Mouse (Mus musculus) stomach, embryonic 16.5 days (tissue): ENCODE data around the gene Cd24a. TPM values are rescaled to one million over a fixed set of nuclear protein-coding genes. Genes with fewer than 3 reads are reported as not detected.

Experiments used
- ATAC-seq: fragments of 200-750 bp; cut with Nextera tagmentation; 2 replicates; pipeline ENCODE4 v1.8.0; 2017; ENCODE audit warnings: moderate number of reproducible peaks, moderate TSS enrichment; ENCODE audit not compliant: insufficient read depth, low FRiP score
- H3K27ac ChIP-seq: fragments of 300-500 bp; sonication (generic); 2 replicates; pipeline ENCODE4 v1.5.1; 2014; ENCODE audit warnings: low read length
- H3K27me3 ChIP-seq: fragments of 300-500 bp; sonication (generic); 2 replicates; pipeline ENCODE4 v1.6.1; 2014; ENCODE audit warnings: low read length, control low read depth, mixed read lengths; ENCODE audit not compliant: control insufficient read depth, insufficient read depth
- H3K36me3 ChIP-seq: fragments of 300-500 bp; sonication (generic); 2 replicates; pipeline ENCODE4 v1.6.1; 2014; ENCODE audit warnings: low read length; ENCODE audit not compliant: control insufficient read depth, insufficient read depth
- H3K4me1 ChIP-seq: fragments of 300-500 bp; sonication (generic); 2 replicates; pipeline ENCODE4 v1.6.1; 2014; ENCODE audit warnings: low read length, control low read depth, mixed read lengths; ENCODE audit not compliant: control insufficient read depth, insufficient read depth
- H3K4me2 ChIP-seq: fragments of 300-500 bp; sonication (generic); 2 replicates; pipeline ENCODE4 v1.6.1; 2014; ENCODE audit warnings: low read depth, low read length, mixed read lengths
- H3K4me3 ChIP-seq: fragments of 300-500 bp; sonication (generic); replicated peaks from 2 replicates; pipeline ENCODE4 v1.5.1; 2014; ENCODE audit warnings: mild to moderate bottlenecking, low read length
- H3K9ac ChIP-seq: fragments of 300-500 bp; sonication (generic); 2 replicates; pipeline ENCODE4 v1.6.1; 2014; ENCODE audit warnings: low read length
- H3K9me3 ChIP-seq: fragments of 300-500 bp; sonication (generic); replicated peaks from 2 replicates; pipeline ENCODE4 v1.6.1; 2016; ENCODE audit warnings: low read length, control low read depth; ENCODE audit not compliant: control insufficient read depth
- WGBS: fragments of 180-500 bp; shearing (Covaris S2); extraction: QIAGEN DNeasy Blood & Tissue Kit; methylation state at CpG from one replicate; pipeline ENCODE4 v1.1.7; 2014; 5-methylcytosine and 5-hydroxymethylcytosine counted together
- polyA plus RNA-seq: library from polyadenylated mRNA; unstranded; fragments of >200 nt; fragmentation: Nextera tagmentation; extraction: Ambion mirVana; gene quantifications from 2 replicates; pipeline ENCODE4 v1.2.1, GENCODE M21; 2015

The Cd24a gene
- polyA plus RNA-seq, 1 experiment from 2014 or later: 328 TPM

- ATAC-seq: no peak
- Histone ChIP-seq H3K9me3 (no peaks in the 10 kb centered on the region), H3K4me2 (no peak overlapping the region), H3K4me1 (0 out of 2 replicates have a peak, but pooled peaks cover 4% of the 10 kb centered on the region), H3K4me3 (no peak overlapping the region), H3K27me3 (no peaks in the 10 kb centered on the region), H3K36me3 (no peaks in the 10 kb centered on the region), H3K9ac (no peak overlapping the region), H3K27ac (no peak overlapping the region)
- WGBS: 72% methylated on average over 2 of the region's 2 CpGs
Observed at GRCm38 (mm10) chr10:43594187-43594586, 16.1 kb downstream of the Cd24a start.

GRCm38 (mm10) chr10:43594894-43595293 is 16.8 kb downstream of the Cd24a start:
- Histone ChIP-seq H3K36me3 (no peaks in the 10 kb centered on the region), H3K4me2 (no peak overlapping the region), H3K9ac (no peak overlapping the region), H3K9me3 (no peaks in the 10 kb centered on the region), H3K4me1 (0 out of 2 replicates have a peak, but pooled peaks cover 4% of the 10 kb centered on the region), H3K27me3 (no peaks in the 10 kb centered on the region), H3K4me3 (no peak overlapping the region), H3K27ac (no peak overlapping the region)
- WGBS: 68% methylated on average over 3 of the region's 3 CpGs
- ATAC-seq: no peak

- WGBS: 90% methylated on average over 2 of the region's 2 CpGs
- Histone ChIP-seq H3K9ac (no peak overlapping the region), H3K27ac (no peak overlapping the region), H3K27me3 (no peaks in the 10 kb centered on the region), H3K36me3 (no peaks in the 10 kb centered on the region), H3K4me2 (no peak overlapping the region), H3K9me3 (no peaks in the 10 kb centered on the region), H3K4me3 (no peak overlapping the region), H3K4me1 (peaks cover 3% of the 10 kb centered on the region; the same call in 1 of the 2 replicates)
- ATAC-seq: no peak
Observed at GRCm38 (mm10) chr10:43598067-43598726, 20.1 kb downstream of the Cd24a start.

GRCm38 (mm10) chr10:43601039-43601438 is 23.0 kb downstream of the Cd24a start:
- Histone ChIP-seq H3K36me3 (no peaks in the 10 kb centered on the region), H3K27ac (no peak overlapping the region), H3K4me3 (no peak overlapping the region), H3K4me1 (no peaks in the 10 kb centered on the region; the same call in 1 of the 2 replicates), H3K4me2 (peak overlapping the region; percentile 31; the same call in 1 of the 2 replicates), H3K9ac (no peak overlapping the region), H3K27me3 (no peaks in the 10 kb centered on the region), H3K9me3 (no peaks in the 10 kb centered on the region)
- 54% methylated on average over 1 of the region's 1 CpGs for WGBS
- no peak for ATAC-seq

GRCm38 (mm10) chr10:43601511-43602396 is 23.7 kb downstream of the Cd24a start:
- H3K4me1 ChIP-seq: no peaks in the 10 kb centered on the region; the same call in 1 of the 2 replicates
- peak; percentile 31; the same call in 1 of the 2 replicates for ATAC-seq
- H3K27ac ChIP-seq: no peak overlapping the region
- peak overlapping the region; percentile 31 for H3K4me2 ChIP-seq
- peak overlapping the region; percentile 51 for H3K9ac ChIP-seq
- H3K4me3 ChIP-seq: no peak overlapping the region
- WGBS: 19% methylated on average over 14 of the region's 14 CpGs
- H3K36me3 ChIP-seq: no peaks in the 10 kb centered on the region
- H3K9me3 ChIP-seq: no peaks in the 10 kb centered on the region
- H3K27me3 ChIP-seq: no peaks in the 10 kb centered on the region

GRCm38 (mm10) chr10:43603975-43604686 is 26.0 kb downstream of the Cd24a start:
- Histone ChIP-seq H3K4me1 (no peaks in the 10 kb centered on the region; the same call in 1 of the 2 replicates), H3K27me3 (no peaks in the 10 kb centered on the region), H3K4me2 (no peak overlapping the region), H3K9me3 (no peaks in the 10 kb centered on the region), H3K9ac (no peak overlapping the region; the same call in 1 of the 2 replicates), H3K4me3 (no peak overlapping the region), H3K27ac (no peak overlapping the region; the same call in 1 of the 2 replicates), H3K36me3 (no peaks in the 10 kb centered on the region)
- no peak for ATAC-seq
- 75% methylated on average over 4 of the region's 4 CpGs for WGBS

- Histone ChIP-seq H3K27me3 (no peaks in the 10 kb centered on the region), H3K27ac (peak overlapping the region; percentile 33; the same call in 1 of the 2 replicates), H3K4me3 (no peak overlapping the region), H3K9ac (no peak overlapping the region), H3K4me1 (no peaks in the 10 kb centered on the region; the same call in 1 of the 2 replicates), H3K9me3 (no peaks in the 10 kb centered on the region), H3K36me3 (no peaks in the 10 kb centered on the region), H3K4me2 (no peak overlapping the region)
- ATAC-seq: peak; percentile 31; the same call in 1 of the 2 replicates
- WGBS: 56% methylated on average over 10 of the region's 10 CpGs
Observed at GRCm38 (mm10) chr10:43604687-43605250, 26.7 kb downstream of the Cd24a start.

- Histone ChIP-seq H3K4me2 (no peak overlapping the region), H3K9me3 (no peaks in the 10 kb centered on the region), H3K36me3 (no peaks in the 10 kb centered on the region), H3K4me1 (no peaks in the 10 kb centered on the region; the same call in 1 of the 2 replicates), H3K27ac (no peak overlapping the region), H3K4me3 (no peak overlapping the region), H3K9ac (no peak overlapping the region), H3K27me3 (no peaks in the 10 kb centered on the region)
- 74% methylated on average over 7 of the region's 7 CpGs for WGBS
- no peak for ATAC-seq
Observed at GRCm38 (mm10) chr10:43605901-43606300, 27.8 kb downstream of the Cd24a start.
